Mouse (Mus musculus): ENCODE data around the gene Prpf31.

DNA sequence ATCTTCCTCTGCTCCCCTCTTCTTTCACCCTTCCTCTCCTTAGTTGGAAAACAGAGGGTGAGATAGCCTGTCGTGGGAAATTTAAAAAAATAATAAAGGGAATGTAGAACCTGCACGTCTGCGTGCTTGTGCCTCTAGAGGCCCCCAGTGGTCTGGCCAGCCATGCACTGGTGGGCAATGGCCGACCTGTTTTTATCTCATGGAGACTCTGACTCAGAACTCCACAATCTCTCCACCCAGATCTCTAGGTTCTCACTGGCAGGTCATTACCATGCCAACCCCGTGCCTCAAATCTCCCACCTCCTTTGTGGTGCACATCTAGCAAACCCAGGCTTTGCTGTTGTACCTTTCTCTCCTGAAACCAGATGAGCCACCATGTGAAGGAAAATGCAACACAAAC, 35.1 kb upstream of the Prpf31 start:
- TF ChIP-seq CTCF (IDR thresholded peaks at IDR 0.05; ENCODE audit: low read depth), result peak; percentile 5; the same call in 1 of the 2 replicates
- no peak for TF ChIP-seq EP300 (optimal IDR thresholded peaks at IDR 0.05)

All from stomach, postnatal 0 days (tissue).